Mouse (Mus musculus) layer of hippocampus, postnatal 14 days (tissue): ENCODE measurements around the gene 4930548H24Rik. TPM values are rescaled to one million over a fixed set of nuclear protein-coding genes. Genes with fewer than 3 reads are reported as not detected.
"Not testable (repeated sequence)": the region's sequence is repeated elsewhere in the genome, so short reads cannot be mapped to it uniquely, and the experiment has no call there.

ENCODE experiments used
- DNase-seq, 2 experiments: peaks; one replicate each; pipeline ENCODE4 v3.0.0; 2021 to 2022; ENCODE audit warnings: low spot score in 2 of 2, mixed read lengths in 1 of 2
- long read RNA-seq, 2 experiments: library from polyadenylated mRNA; stranded (forward); transcript quantifications; one replicate each; pipeline ENCODE4 v2.0.0; 2021
- total RNA-seq, 2 experiments: library from RNA; stranded (reverse); gene quantifications; 2 replicates each; pipeline ENCODE4 v1.2.3; 2021

4930548H24Rik gene
- under 1 TPM; 0.16 to 0.21 TPM for total RNA-seq
- long read RNA-seq, experiment 1 = 0 reads
- long read RNA-seq, experiment 2 = 0 reads

GRCm38 (mm10) chr5:31485440-31485839 lies at the start of gene 4930548H24Rik:
4930548H24Rik (plus strand) TSS chr5:31485740.
- DNase-seq = no peak

GRCm38 (mm10) chr5:31451336-31451735 lies 34.2 kb upstream of the 4930548H24Rik start:
- DNase-seq = no peak

GRCm38 (mm10) chr5:31451878-31452561 lies 33.5 kb upstream of the 4930548H24Rik start, which contains the start of gene Zfp512:
Zfp512 (plus strand) TSS chr5:31452431.
- peak; percentile 85 to 94 for DNase-seq

GRCm38 (mm10) chr5:31452562-31452878 lies 33.0 kb upstream of the 4930548H24Rik start:
- no peak for DNase-seq

GRCm38 (mm10) chr5:31452886-31453410 lies 32.6 kb upstream of the 4930548H24Rik start:
- DNase-seq = no peak

- DNase-seq = no peak
Observed at GRCm38 (mm10) chr5:31467798-31468197, 17.7 kb upstream of the 4930548H24Rik start.

- no peak for DNase-seq
Observed at GRCm38 (mm10) chr5:31469711-31470110, 15.8 kb upstream of the 4930548H24Rik start.

- DNase-seq = peak in 1 of 2 experiments; percentile 31
Observed at GRCm38 (mm10) chr5:31470334-31470733, 15.2 kb upstream of the 4930548H24Rik start.

- DNase-seq = peak in 1 of 2 experiments; percentile 48
Observed at GRCm38 (mm10) chr5:31480536-31480935, 5.0 kb upstream of the 4930548H24Rik start.

GRCm38 (mm10) chr5:31487889-31488288 lies 2.3 kb downstream of the 4930548H24Rik start:
- DNase-seq = no peak

- DNase-seq = no peak
Observed at GRCm38 (mm10) chr5:31489116-31489769, 3.7 kb downstream of the 4930548H24Rik start.

- DNase-seq = no peak
Observed at GRCm38 (mm10) chr5:31492031-31492430, 6.5 kb downstream of the 4930548H24Rik start.

GRCm38 (mm10) chr5:31494513-31495297 lies 9.2 kb downstream of the 4930548H24Rik start, which contains the start of gene Gpn1:
Gpn1 (plus strand) TSS chr5:31494741.
- peak; percentile 85 to 94 for DNase-seq

GRCm38 (mm10) chr5:31504843-31505242 lies 19.3 kb downstream of the 4930548H24Rik start:
- DNase-seq = no peak

GRCm38 (mm10) chr5:31512481-31512880 lies 26.9 kb downstream of the 4930548H24Rik start:
- DNase-seq = no peak

- DNase-seq = no peak
Observed at GRCm38 (mm10) chr5:31520556-31520955, 35.0 kb downstream of the 4930548H24Rik start.

GRCm38 (mm10) chr5:31526354-31527116 lies 41.0 kb downstream of the 4930548H24Rik start, which contains the start of gene Slc4a1ap:
Slc4a1ap (plus strand) TSS chr5:31526995.
- DNase-seq = peak; percentile 81 to 88

GRCm38 (mm10) chr5:31527117-31527680 lies 41.7 kb downstream of the 4930548H24Rik start:
- DNase-seq = no peak

GRCm38 (mm10) chr5:31527707-31528106 lies 42.2 kb downstream of the 4930548H24Rik start, which contains the start of gene Supt7l:
Supt7l (minus strand) TSS chr5:31527807.
- not testable (repeated sequence) for DNase-seq

GRCm38 (mm10) chr5:31528560-31528959 lies 43.0 kb downstream of the 4930548H24Rik start:
- DNase-seq = no peak
